Mouse (Mus musculus) neutrophil, adult 59 days (primary cell): ENCODE data around the gene Map2k6. TPM values are rescaled to one million over a fixed set of nuclear protein-coding genes. Genes with fewer than 3 reads are reported as not detected.

Source experiments
- total RNA-seq, 2 experiments: library from RNA; stranded (reverse); gene quantifications; 1 replicate in 1 of 2; 2 replicates in 1 of 2; pipeline ENCODE4 v1.2.4; 2023

The Map2k6 gene
- total RNA-seq = 1 to 10 TPM; 5.2 to 6.9 TPM

DNA sequence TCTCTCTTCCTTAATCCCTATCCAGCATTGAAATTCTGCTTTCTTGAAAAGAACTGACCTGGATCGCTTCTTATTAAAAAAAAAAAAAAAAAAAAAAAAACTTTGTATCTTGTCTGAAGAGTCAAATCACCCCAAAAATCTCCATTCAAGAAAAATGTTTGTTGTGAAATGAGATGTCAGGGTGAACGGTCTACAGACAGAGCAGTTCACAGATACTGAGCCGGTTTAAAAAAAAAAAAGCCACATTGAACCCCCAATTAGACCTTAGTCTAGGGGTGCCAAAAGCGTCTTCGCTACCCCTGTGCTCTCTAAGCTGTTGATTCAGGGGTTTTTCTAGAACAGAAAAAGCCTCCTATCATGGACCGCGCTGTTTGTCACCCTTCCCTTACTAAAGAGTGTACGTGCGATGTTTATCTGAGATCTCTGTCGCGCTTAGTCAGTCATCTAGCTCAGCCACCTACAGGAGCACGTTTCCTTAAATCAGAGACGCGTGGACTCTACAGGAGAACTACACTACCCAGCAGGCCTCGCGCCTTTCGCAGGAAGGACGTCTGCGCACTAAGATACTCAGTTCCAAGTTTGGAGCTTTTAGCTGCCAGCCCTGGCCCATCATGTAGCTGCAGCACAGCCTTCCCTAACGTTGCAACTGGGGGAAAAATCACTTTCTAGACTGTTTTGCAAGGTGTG, at the start of gene Map2k6:
TSS of gene Map2k6 (plus strand) at position 570 of the 687 bp plus-strand sequence.

Other genes starting within 250 kb of the Map2k6 start
- 10 to 100 TPM; 17.5 to 29.3 TPM for gene Abca9, start 230.9 kb upstream of the Map2k6 start, total RNA-seq
- gene Abca6, start 147.3 kb upstream of the Map2k6 start, total RNA-seq = 1 to 10 TPM; 2.0 to 3.3 TPM
- under 1 TPM; 0.18 to 0.20 TPM for gene Abca5, start 61.4 kb upstream of the Map2k6 start, total RNA-seq